Mouse (Mus musculus): ENCODE results near the gene Ripply1.

Gene Ripply1

GRCm38 (mm10) chrX:139782278-139783044 is at the start of gene Ripply1:
Gene Ripply1 (minus strand): TSS chrX:139782353.
- DNase-seq (ENCODE audit: low spot score), result no peak

GRCm38 (mm10) chrX:139828363-139829092 is 46.4 kb upstream of the Ripply1 start:
- no peak for DNase-seq (ENCODE audit: low spot score)

- DNase-seq (ENCODE audit: low spot score), result no peak
Measured at GRCm38 (mm10) chrX:139826926-139827325, 44.8 kb upstream of the Ripply1 start.

- DNase-seq (ENCODE audit: low spot score), result no peak
Measured at GRCm38 (mm10) chrX:139825402-139825801, 43.2 kb upstream of the Ripply1 start.

GRCm38 (mm10) chrX:139815201-139815600 is 33.0 kb upstream of the Ripply1 start:
- no peak for DNase-seq (ENCODE audit: low spot score)

GRCm38 (mm10) chrX:139814018-139814635 is 32.0 kb upstream of the Ripply1 start:
- no peak for DNase-seq (ENCODE audit: low spot score)

- DNase-seq (ENCODE audit: low spot score), result no peak
Measured at GRCm38 (mm10) chrX:139813299-139814002, 31.3 kb upstream of the Ripply1 start.

GRCm38 (mm10) chrX:139812636-139813298 is 30.6 kb upstream of the Ripply1 start:
- no peak for DNase-seq (ENCODE audit: low spot score)

- DNase-seq (ENCODE audit: low spot score), result no peak
Measured at GRCm38 (mm10) chrX:139808501-139808900, 26.3 kb upstream of the Ripply1 start.

GRCm38 (mm10) chrX:139808085-139808484 is 25.9 kb upstream of the Ripply1 start:
- DNase-seq (ENCODE audit: low spot score), result no peak

- DNase-seq (ENCODE audit: low spot score), result no peak
Measured at GRCm38 (mm10) chrX:139807391-139807790, 25.2 kb upstream of the Ripply1 start.

GRCm38 (mm10) chrX:139805918-139806317 is 23.8 kb upstream of the Ripply1 start:
- no peak for DNase-seq (ENCODE audit: low spot score)

GRCm38 (mm10) chrX:139803028-139803427 is 20.9 kb upstream of the Ripply1 start:
- DNase-seq (ENCODE audit: low spot score), result no peak

- no peak for DNase-seq (ENCODE audit: low spot score)
Measured at GRCm38 (mm10) chrX:139800406-139800878, 18.3 kb upstream of the Ripply1 start, which contains the start of gene Cldn2. Gene Cldn2 (plus strand): TSS chrX:139800828.

- no peak for DNase-seq (ENCODE audit: low spot score)
Measured at GRCm38 (mm10) chrX:139799953-139800352, 17.8 kb upstream of the Ripply1 start.

GRCm38 (mm10) chrX:139797875-139798274 is 15.7 kb upstream of the Ripply1 start:
- DNase-seq (ENCODE audit: low spot score), result no peak

GRCm38 (mm10) chrX:139796037-139796436 is 13.9 kb upstream of the Ripply1 start:
- no peak for DNase-seq (ENCODE audit: low spot score)

GRCm38 (mm10) chrX:139794072-139794845 is 12.1 kb upstream of the Ripply1 start:
- no peak for DNase-seq (ENCODE audit: low spot score)

- DNase-seq (ENCODE audit: low spot score), result no peak
Measured at GRCm38 (mm10) chrX:139785764-139786163, 3.6 kb upstream of the Ripply1 start.

GRCm38 (mm10) chrX:139783045-139783422 is 881 bp upstream of the Ripply1 start:
- DNase-seq (ENCODE audit: low spot score), result no peak

GRCm38 (mm10) chrX:139781563-139781962 is 590 bp downstream of the Ripply1 start:
- DNase-seq (ENCODE audit: low spot score), result no peak
